Mouse (Mus musculus): ENCODE data around the gene Galnt7. TPM values are rescaled to one million over a fixed set of nuclear protein-coding genes. Genes with fewer than 3 reads are reported as not detected.

The Galnt7 gene
- total and polyA plus RNA-seq, 3 experiments = 11.1 to 138 (median 18.5) TPM

- Histone ChIP-seq H3K4me3 (ENCODE audit: control insufficient read depth in 1 of 2, insufficient read depth in 1 of 2, low read depth in 2 of 2, low read length in 2 of 2) (no peak overlapping the region), H3K27ac (ENCODE audit: control insufficient read depth, low read depth, low read length) (no peak overlapping the region), H3K4me1 (ENCODE audit: control insufficient read depth in 1 of 2, insufficient read depth in 2 of 2, low read length in 2 of 2) (peaks cover 3 to 7% of the 10 kb centered on the region in 2 experiments; a peak in 3 of 4 replicates), H3K9me3 (replicated peaks; ENCODE audit: insufficient read depth, low read length) (no peaks in the 10 kb centered on the region), H3K79me2 (ENCODE audit: control insufficient read depth, insufficient read depth, low read length, poor library complexity) (peaks cover 2% of the 10 kb centered on the region), H3K27me3 (ENCODE audit: control insufficient read depth in 1 of 2, insufficient read depth in 2 of 2, low read length in 2 of 2) (no peaks in the 10 kb centered on the region), H3K9ac (ENCODE audit: control insufficient read depth, low read depth, low read length, poor library complexity, severe bottlenecking) (no peak overlapping the region), H3K36me3 (ENCODE audit: control insufficient read depth in 1 of 2, insufficient read depth in 2 of 2, low read length in 2 of 2) (peaks cover 0 to 14% of the 10 kb centered on the region in 2 experiments; a peak in 2 of 4 replicates)
- DNase-seq (ENCODE audit: low read depth, low spot score) = no peak
- TF ChIP-seq CTCF (IDR thresholded peaks at IDR 0.05 in 2 of 3, conservative IDR thresholded peaks at IDR 0.05 in 1 of 3; ENCODE audit: control insufficient read depth in 1 of 3, insufficient read depth in 1 of 3, low read depth in 2 of 3, low read length in 3 of 3, poor library complexity in 1 of 3, severe bottlenecking in 1 of 3) = no peak
- no peak for TF ChIP-seq ZKSCAN1 (IDR thresholded peaks at IDR 0.05; ENCODE audit: low read depth, low read length)
- no peak for TF ChIP-seq HCFC1 (IDR thresholded peaks at IDR 0.05; ENCODE audit: low read depth, low read length)
- no peak for TF ChIP-seq NELFE (IDR thresholded peaks at IDR 0.05; ENCODE audit: low read depth, low read length)
- TF ChIP-seq BHLHE40 (IDR thresholded peaks at IDR 0.05; ENCODE audit: borderline replicate concordance, low read depth, low read length) = no peak
- TF ChIP-seq USF1 (IDR thresholded peaks at IDR 0.05; ENCODE audit: low read depth, low read length) = no peak
- TF ChIP-seq ELF1 (IDR thresholded peaks at IDR 0.05; ENCODE audit: low read depth, low read length) = no peak
- no peak for TF ChIP-seq ZC3H11A (IDR thresholded peaks at IDR 0.05; ENCODE audit: low read depth, low read length)
- TF ChIP-seq TAL1 (IDR thresholded peaks at IDR 0.05; ENCODE audit: low read length) = no peak
- no peak for TF ChIP-seq TCF12 (IDR thresholded peaks at IDR 0.05; ENCODE audit: low read depth, low read length)
- no peak for TF ChIP-seq KAT2A (conservative IDR thresholded peaks at IDR 0.05; ENCODE audit: low read depth, low read length)
- no peak for TF ChIP-seq RCOR1 (IDR thresholded peaks at IDR 0.05; ENCODE audit: low read depth, low read length)
- no peak for TF ChIP-seq NRF1 (IDR thresholded peaks at IDR 0.05; ENCODE audit: insufficient read depth, low read depth, low read length, poor library complexity, severe bottlenecking)
- no peak for TF ChIP-seq ETS1 (IDR thresholded peaks at IDR 0.05; ENCODE audit: low read depth, low read length)
- no peak for TF ChIP-seq E2F4 (IDR thresholded peaks at IDR 0.05; ENCODE audit: borderline replicate concordance, low read depth, low read length)
- no peak for TF ChIP-seq MEF2A (IDR thresholded peaks at IDR 0.05; ENCODE audit: extremely low read depth, insufficient replicate concordance, low read depth, low read length, poor library complexity, severe bottlenecking)
- no peak for TF ChIP-seq CHD1 (IDR thresholded peaks at IDR 0.05; ENCODE audit: low read depth, low read length)
- TF ChIP-seq MAFK (IDR thresholded peaks at IDR 0.05; ENCODE audit: borderline replicate concordance, low read depth, low read length) = no peak
- TF ChIP-seq POLR2AphosphoS2 (IDR thresholded peaks at IDR 0.05; ENCODE audit: low read length) = no peak
- no peak for TF ChIP-seq EP300 (IDR thresholded peaks at IDR 0.05; ENCODE audit: low read depth in 1 of 2, low read length in 2 of 2)
Observed at GRCm38 (mm10) chr8:57636698-57637097, 16.1 kb downstream of the Galnt7 start.

DNA sequence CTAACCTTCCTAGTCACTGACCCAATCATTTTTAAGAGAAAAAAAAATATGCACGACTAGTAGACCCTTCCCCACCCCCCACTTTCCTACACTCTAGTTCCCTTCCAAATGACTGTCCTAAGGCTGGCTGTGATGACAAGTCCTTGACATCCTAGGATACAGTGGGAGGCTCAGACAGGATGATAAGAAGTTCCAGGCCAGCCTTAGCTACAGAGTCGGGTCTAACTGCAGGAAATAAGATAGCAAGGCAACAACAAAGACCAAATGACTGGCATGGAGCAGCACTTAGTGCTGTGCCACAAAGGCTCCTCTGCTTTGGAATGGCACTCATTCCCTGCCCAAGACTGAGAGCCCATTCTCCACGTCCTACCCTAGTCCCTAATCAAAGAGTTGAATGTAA, 16.6 kb downstream of the Galnt7 start:
- no peak overlapping the region for H3K27ac ChIP-seq (ENCODE audit: control insufficient read depth, low read depth, low read length)
- no peaks in the 10 kb centered on the region for H3K27me3 ChIP-seq (ENCODE audit: control insufficient read depth in 1 of 2, insufficient read depth in 2 of 2, low read length in 2 of 2)
- no peak overlapping the region for H3K4me3 ChIP-seq (ENCODE audit: control insufficient read depth in 1 of 2, insufficient read depth in 1 of 2, low read depth in 2 of 2, low read length in 2 of 2)
- H3K9me3 ChIP-seq (replicated peaks; ENCODE audit: insufficient read depth, low read length) = no peaks in the 10 kb centered on the region
- peaks cover 3 to 7% of the 10 kb centered on the region in 2 experiments; a peak in 3 of 4 replicates for H3K4me1 ChIP-seq (ENCODE audit: control insufficient read depth in 1 of 2, insufficient read depth in 2 of 2, low read length in 2 of 2)
- TF ChIP-seq GATA1 (IDR thresholded peaks at IDR 0.05; ENCODE audit: low read depth, low read length) (0 out of 2 replicates have a peak, but pooled peaks have one; percentile 17), EP300 (IDR thresholded peaks at IDR 0.05; ENCODE audit: low read depth in 1 of 2, low read length in 2 of 2) (peak; percentile 30 to 33; a peak in 1 of 4 replicates), BHLHE40 (IDR thresholded peaks at IDR 0.05; ENCODE audit: borderline replicate concordance, low read depth, low read length) (no peak), TAL1 (IDR thresholded peaks at IDR 0.05; ENCODE audit: low read length) (peak; percentile 39; the same call in 1 of the 2 replicates)
- H3K9ac ChIP-seq (ENCODE audit: control insufficient read depth, low read depth, low read length, poor library complexity, severe bottlenecking) = no peak overlapping the region
- peaks cover 2% of the 10 kb centered on the region for H3K79me2 ChIP-seq (ENCODE audit: control insufficient read depth, insufficient read depth, low read length, poor library complexity)
- DNase-seq (ENCODE audit: low read depth, low spot score) = peak; percentile 40
- peaks cover 0 to 14% of the 10 kb centered on the region in 2 experiments; a peak in 2 of 4 replicates for H3K36me3 ChIP-seq (ENCODE audit: control insufficient read depth in 1 of 2, insufficient read depth in 2 of 2, low read length in 2 of 2)

All from MEL (cell line).